Mouse (Mus musculus) bone marrow, adult 2 months (tissue): ENCODE data around the gene Zfp319. TPM values are rescaled to one million over a fixed set of nuclear protein-coding genes. Genes with fewer than 3 reads are reported as not detected.

Experiments
- H3K27ac ChIP-seq: fragments of 200-500 bp; 2 replicates; pipeline ENCODE4 v1.5.1; 2012; ENCODE audit warnings: low read depth, mild to moderate bottlenecking, control low read depth, inconsistent platforms, low read length; ENCODE audit not compliant: control insufficient read depth, poor library complexity, insufficient read depth
- H3K4me1 ChIP-seq: fragments of 200-500 bp; 2 replicates; pipeline ENCODE4 v1.6.1; 2011; ENCODE audit warnings: low read length; ENCODE audit not compliant: control insufficient read depth, insufficient read depth
- H3K4me3 ChIP-seq: fragments of 200-500 bp; replicated peaks from 2 replicates; pipeline ENCODE3; 2011; ENCODE audit warnings: mild to moderate bottlenecking, low read depth, low read length, control low read depth; ENCODE audit not compliant: control insufficient read depth
- CTCF ChIP-seq: fragments of 200-500 bp; IDR thresholded peaks from 2 replicates; pipeline ENCODE4 v1.5.1; 2011; ENCODE audit warnings: low read length, control low read depth; ENCODE audit not compliant: control insufficient read depth, insufficient read depth
- POLR2A ChIP-seq: fragments of 200-500 bp; IDR thresholded peaks from 2 replicates; pipeline ENCODE4 v1.6.1; 2011; ENCODE audit warnings: low read depth, mild to moderate bottlenecking, control low read depth, low read length, borderline replicate concordance; ENCODE audit not compliant: control insufficient read depth
- WGBS: fragments of 180-500 bp; shearing (Covaris S2); methylation state at CpG from one replicate; pipeline ENCODE4 v1.1.7; 2018; 5-methylcytosine and 5-hydroxymethylcytosine counted together
- polyA plus RNA-seq: library from polyadenylated mRNA; stranded (reverse); fragments of >200 nt; gene quantifications from 2 replicates; pipeline ENCODE4 v1.2.4, GENCODE M21; 2011; ENCODE audit warnings: low replicate concordance; ENCODE audit not compliant: missing spikeins, insufficient read depth, insufficient read length

Gene Zfp319
- polyA plus RNA-seq, 1 experiment = 3.3 TPM

GRCm38 (mm10) chr8:95326822-95327221 lies 4.9 kb downstream of the Zfp319 start:
- H3K4me3 ChIP-seq = no peak overlapping the region
- H3K27ac ChIP-seq = no peak overlapping the region
- WGBS = 85% methylated on average over 5 of the region's 5 CpGs
- no peaks in the 10 kb centered on the region; the same call in 1 of the 2 replicates for H3K4me1 ChIP-seq
- TF ChIP-seq CTCF = no peak

GRCm38 (mm10) chr8:95324646-95325045 lies 7.1 kb downstream of the Zfp319 start:
- Histone ChIP-seq H3K4me1 (no peaks in the 10 kb centered on the region), H3K27ac (no peak overlapping the region), H3K4me3 (no peak overlapping the region)
- WGBS = 82% methylated on average over 5 of the region's 5 CpGs
- TF ChIP-seq POLR2A = no peak
- TF ChIP-seq CTCF = no peak

- no peaks in the 10 kb centered on the region for H3K4me1 ChIP-seq
- no peak overlapping the region for H3K4me3 ChIP-seq
- WGBS = 75% methylated on average over 3 of the region's 3 CpGs
- TF ChIP-seq CTCF (no peak), POLR2A (no peak)
- no peak overlapping the region for H3K27ac ChIP-seq
Observed at GRCm38 (mm10) chr8:95323201-95323600, 8.5 kb downstream of the Zfp319 start.

- Histone ChIP-seq H3K4me3 (peak overlapping the region; percentile 27), H3K4me1 (no peaks in the 10 kb centered on the region), H3K27ac (no peak overlapping the region)
- 4% methylated on average over 41 of the region's 41 CpGs for WGBS
- no peak for TF ChIP-seq CTCF
- TF ChIP-seq POLR2A = no peak
Observed at GRCm38 (mm10) chr8:95320224-95321139, 11.3 kb downstream of the Zfp319 start.

GRCm38 (mm10) chr8:95315350-95315749 lies 16.4 kb downstream of the Zfp319 start:
- Histone ChIP-seq H3K27ac (no peak overlapping the region), H3K4me3 (no peak overlapping the region), H3K4me1 (no peaks in the 10 kb centered on the region)
- TF ChIP-seq POLR2A (no peak), CTCF (no peak)
- WGBS = 82% methylated on average over 1 of the region's 1 CpGs

GRCm38 (mm10) chr8:95314707-95315106 lies 17.0 kb downstream of the Zfp319 start:
- 24% methylated on average over 2 of the region's 2 CpGs for WGBS

GRCm38 (mm10) chr8:95313857-95314256 lies 17.9 kb downstream of the Zfp319 start:
- H3K4me3 ChIP-seq = no peak overlapping the region

More at GRCm38 (mm10) chr8:95314707-95315106, 17.0 kb downstream of the Zfp319 start:
- H3K4me3 ChIP-seq = no peak overlapping the region
- H3K27ac ChIP-seq = no peak overlapping the region
- no peaks in the 10 kb centered on the region for H3K4me1 ChIP-seq
- TF ChIP-seq POLR2A = no peak
- no peak for TF ChIP-seq CTCF

GRCm38 (mm10) chr8:95312836-95313235 lies 18.9 kb downstream of the Zfp319 start:
- Histone ChIP-seq H3K4me3 (no peak overlapping the region), H3K27ac (no peak overlapping the region), H3K4me1 (no peaks in the 10 kb centered on the region; the same call in 1 of the 2 replicates)
- 69% methylated on average over 18 of the region's 18 CpGs for WGBS
- TF ChIP-seq CTCF (peak; percentile 50), POLR2A (no peak)

More at GRCm38 (mm10) chr8:95313857-95314256, 17.9 kb downstream of the Zfp319 start:
- 79% methylated on average over 6 of the region's 6 CpGs for WGBS
- no peaks in the 10 kb centered on the region; the same call in 1 of the 2 replicates for H3K4me1 ChIP-seq
- TF ChIP-seq CTCF (no peak), POLR2A (no peak)
- H3K27ac ChIP-seq = no peak overlapping the region
